Mouse (Mus musculus): ENCODE measurements at regions not wholly inside any gene's neighbourhood (a gene's known extent, or its start where the extent isn't known, plus 50 kb on each side); places are given as distances from the start of the nearest gene placed in this dataset.

- no peak for TF ChIP-seq POLR2A (IDR thresholded peaks at IDR 0.05; ENCODE audit: extremely low read depth, insufficient read depth, low read length)
- no peak for TF ChIP-seq CTCF (IDR thresholded peaks at IDR 0.05; ENCODE audit: low read depth, low read length)
Measured at GRCm38 (mm10) chr10:38436907-38437306, 384.7 kb downstream of the Rfpl4b start.
